ENCODE assay signal across 25 mouse cellular contexts in genomic region chr9:69769949-69770585, GRCm38 (mm10). TPM values are rescaled to one million over a fixed set of nuclear protein-coding genes. Genes with fewer than 3 reads are reported as not detected.
A peak's percentile ranks its signal among the peaks of the same experiment; 100 is the strongest.
DNase-seq lines count a peak whose midpoint lies in the region; ATAC-seq lines count a peak whose summit lies in the region.
"Had no signal": no experiment of that assay in that cellular context is flagged by ENCODE, and none has a peak within 500 bp of the region (broad histone marks: within the 10 kb centered on the region; RNA-seq: fewer than 3 reads in every experiment).

No protein-coding gene starts in this region.

- no peaks in the 10 kb centered on the region for H3K36me3 ChIP-seq in forebrain, embryonic 12.5 days (replicated peaks)
- no peaks in the 10 kb centered on the region for H3K36me3 ChIP-seq in midbrain, embryonic 13.5 days
- no peaks in the 10 kb centered on the region for H3K36me3 ChIP-seq in liver, embryonic 11.5 days (ENCODE audit: control insufficient read depth, insufficient read depth, low read length)
- H3K36me3 ChIP-seq: limb, embryonic 15.5 days had no signal

- H3K4me1 ChIP-seq in forebrain, embryonic 12.5 days = peaks cover 53% of the 10 kb centered on the region
- peaks cover 50% of the 10 kb centered on the region for H3K4me1 ChIP-seq in midbrain, embryonic 13.5 days (replicated peaks)
- H3K4me1 ChIP-seq in liver, embryonic 11.5 days (replicated peaks; ENCODE audit: control insufficient read depth, insufficient read depth, low read length) = no peaks in the 10 kb centered on the region
- H3K4me1 ChIP-seq: limb, embryonic 15.5 days had no signal

- peak overlapping the region; percentile 19; the same call in 1 of the 2 replicates for H3K4me2 ChIP-seq in forebrain, embryonic 12.5 days
- H3K4me2 ChIP-seq in midbrain, embryonic 13.5 days (replicated peaks) = peak overlapping the region; percentile 47
- H3K4me2 ChIP-seq in liver, embryonic 11.5 days = no peak overlapping the region
- H3K4me2 ChIP-seq: limb, embryonic 15.5 days had no signal

- H3K9ac ChIP-seq in forebrain, embryonic 12.5 days = no peak overlapping the region
- no peak overlapping the region for H3K9ac ChIP-seq in midbrain, embryonic 13.5 days (replicated peaks)
- H3K9ac ChIP-seq in liver, embryonic 11.5 days (ENCODE audit: low read depth, low read length) = no peak overlapping the region
- H3K9ac ChIP-seq: hindbrain, embryonic 14.5 days; limb, embryonic 15.5 days; liver, postnatal 0 days had no signal

- ATAC-seq in forebrain, embryonic 12.5 days (ENCODE audit: low FRiP score) = no peak; the same call in 1 of the 2 replicates
- no peak for ATAC-seq in midbrain, embryonic 13.5 days
- no peak for ATAC-seq in liver, embryonic 11.5 days (replicated peaks; ENCODE audit: low FRiP score)
- ATAC-seq: activated CD4-positive, CD25-positive, alpha-beta regulatory T cell, adult 4 months; intestine, embryonic 16.5 days; liver, postnatal 0 days had no signal

- H3K4me3 ChIP-seq in forebrain, embryonic 12.5 days (replicated peaks) = no peak overlapping the region
- no peak overlapping the region for H3K4me3 ChIP-seq in midbrain, embryonic 13.5 days (replicated peaks)
- H3K4me3 ChIP-seq in liver, embryonic 11.5 days (ENCODE audit: low read depth, low read length) = no peak overlapping the region
- H3K4me3 ChIP-seq: gastrocnemius, adult 2 months; limb, embryonic 15.5 days had no signal

- no peaks in the 10 kb centered on the region for H3K9me3 ChIP-seq in forebrain, embryonic 12.5 days
- H3K9me3 ChIP-seq in midbrain, embryonic 13.5 days = no peaks in the 10 kb centered on the region
- H3K9me3 ChIP-seq in liver, embryonic 11.5 days (ENCODE audit: control insufficient read depth, low read length) = no peaks in the 10 kb centered on the region
- H3K9me3 ChIP-seq: limb, embryonic 15.5 days had no signal

- WGBS in forebrain, embryonic 12.5 days = 2% methylated on average over 21 of the region's 21 CpGs
- 7% methylated on average over 21 of the region's 21 CpGs for WGBS in midbrain, embryonic 13.5 days
- WGBS in liver, embryonic 11.5 days = 6% methylated on average over 21 of the region's 21 CpGs

- intact Hi-C loops in heart, postnatal 25 days (cut with DNase I) = no loop called here

- peaks cover 92% of the 10 kb centered on the region for H3K27me3 ChIP-seq in forebrain, embryonic 12.5 days
- peaks cover 90% of the 10 kb centered on the region for H3K27me3 ChIP-seq in midbrain, embryonic 13.5 days
- H3K27me3 ChIP-seq in liver, embryonic 11.5 days (replicated peaks; ENCODE audit: control insufficient read depth, insufficient read depth, low read length) = peaks cover 90% of the 10 kb centered on the region
- H3K27me3 ChIP-seq: CH12.LX had no signal

- H3K27ac ChIP-seq in forebrain, embryonic 12.5 days = no peak overlapping the region
- H3K27ac ChIP-seq in midbrain, embryonic 13.5 days = no peak overlapping the region
- H3K27ac ChIP-seq in liver, embryonic 11.5 days (ENCODE audit: low read depth, low read length) = no peak overlapping the region
- H3K27ac ChIP-seq: gastrocnemius, adult 2 months; hindbrain, embryonic 14.5 days; kidney, postnatal 0 days; limb, embryonic 15.5 days had no signal

- peak; percentile 71 for DNase-seq in heart, adult 11 months
- DNase-seq in heart, postnatal 25 days (ENCODE audit: low spot score) = no peak
- peak; percentile 50 for DNase-seq in ES-CJ7 (ENCODE audit: low read depth, low spot score)
- no peak for DNase-seq in left cerebral cortex, adult 11 months (ENCODE audit: low spot score)
- no peak for DNase-seq in liver, embryonic 11.5 days (ENCODE audit: low spot score)
- DNase-seq in thymus, postnatal 0 days (ENCODE audit: low spot score) = no peak
- DNase-seq: adrenal gland, postnatal 14 days; cerebellum, adult 18-20 months; cerebellum, postnatal 36 days; gastrocnemius, adult 2 months; liver, postnatal 0 days had no signal

RNA-seq across cellular contexts. Expression of gene Foxb1, which starts 9.3 kb away (rescaled TPM):
- total RNA-seq in heart, postnatal 25 days (2021) = not detected
- 2.8 and 3.6 TPM in 2 replicates for polyA plus RNA-seq in forebrain, embryonic 12.5 days (2016; fragmentation: Nextera tagmentation; extraction: Ambion mirVana)
- 14.2 and 20.6 TPM in 2 replicates for polyA plus RNA-seq in midbrain, embryonic 13.5 days (2015; fragmentation: Nextera tagmentation; extraction: Ambion mirVana)
- not detected in 2 replicates for polyA plus RNA-seq in liver, embryonic 11.5 days (2014; fragmentation: Nextera tagmentation; extraction: Ambion mirVana)
- 0.51 and 0.70 TPM in 2 replicates for polyA plus RNA-seq in thymus, postnatal 0 days (2015; fragmentation: Nextera tagmentation; extraction: Ambion mirVana)
- total RNA-seq: adrenal gland, postnatal 14 days; CH12.LX; gastrocnemius, adult 2 months; heart, adult 8-10 months; layer of hippocampus, adult 8-10 months; left cerebral cortex, postnatal 10 days had no signal
- polyA plus RNA-seq: activated CD4-positive, CD25-positive, alpha-beta regulatory T cell, adult 4 months; embryonic facial prominence, embryonic 14.5 days; heart, embryonic 16.5 days; intestine, embryonic 16.5 days; kidney, postnatal 0 days; limb, embryonic 15.5 days; liver, postnatal 0 days; testis, adult 2 months had no signal

Comparison
In these comparisons a context has a peak if more than half of its experiments do, and no peak if none do; other contexts are left out.
1. DNase-seq: peak in heart, adult 11 months (single experiment) and ES-CJ7 (single experiment); none in heart, postnatal 25 days (single experiment), left cerebral cortex, adult 11 months (single experiment), liver, embryonic 11.5 days (single experiment) and thymus, postnatal 0 days (single experiment).